Mouse (Mus musculus) liver, embryonic 14.5 days (tissue): ENCODE results near the gene Ccdc115. TPM values are rescaled to one million over a fixed set of nuclear protein-coding genes. Genes with fewer than 3 reads are reported as not detected.

Experiments
- ATAC-seq: fragments of 200-750 bp; cut with Nextera tagmentation; 2 replicates; pipeline ENCODE4 v1.8.0; 2017; ENCODE audit warnings: moderate number of reproducible peaks, mild to moderate bottlenecking, moderate library complexity; ENCODE audit not compliant: insufficient read depth
- DNase-seq, 3 experiments: peaks; one replicate each; pipeline ENCODE4 v3.0.0-alpha.2; 2012 to 2013; ENCODE audit warnings: low read depth in 3 of 3, low spot score in 3 of 3
- H3K27ac ChIP-seq: fragments of 300-500 bp; sonication (generic); 2 replicates; pipeline ENCODE4 v1.5.1; 2014; ENCODE audit warnings: moderate library complexity, mild to moderate bottlenecking, control low read depth, inconsistent platforms
- H3K27me3 ChIP-seq: fragments of 300-500 bp; sonication (generic); 2 replicates; pipeline ENCODE4 v1.6.1; 2014; ENCODE audit warnings: mild to moderate bottlenecking, low read length, moderate library complexity; ENCODE audit not compliant: control insufficient read depth, insufficient read depth
- H3K36me3 ChIP-seq: fragments of 300-500 bp; sonication (generic); replicated peaks from 2 replicates; pipeline ENCODE4 v1.6.1; 2014; ENCODE audit warnings: low read depth; ENCODE audit not compliant: control insufficient read depth, insufficient read depth
- H3K4me1 ChIP-seq, 2 experiments: fragments of 200-500 bp in 1 of 2; fragments of 300-500 bp in 1 of 2; sonication (generic) in 1 of 2; replicated peaks; 2 replicates each; pipeline ENCODE4 v1.6.1; 2012 to 2014; ENCODE audit warnings: antibody characterized with exemption in 1 of 2, inconsistent platforms in 1 of 2, low read length in 1 of 2; ENCODE audit not compliant: control insufficient read depth in 2 of 2, insufficient read depth in 2 of 2
- H3K4me2 ChIP-seq: fragments of 300-500 bp; sonication (generic); 2 replicates; pipeline ENCODE4 v1.6.1; 2014; ENCODE audit warnings: low read depth, mild to moderate bottlenecking, control low read depth, moderate library complexity
- H3K4me3 ChIP-seq, 2 experiments: fragments of 200-500 bp in 1 of 2; fragments of 300-500 bp in 1 of 2; sonication (generic) in 1 of 2; 2 replicates each; pipeline ENCODE4 v1.5.1; 2012 to 2014; ENCODE audit warnings: low read depth in 2 of 2, low read length in 2 of 2, mild to moderate bottlenecking in 2 of 2, control low read depth in 1 of 2, inconsistent platforms in 1 of 2, moderate library complexity in 1 of 2; ENCODE audit not compliant: insufficient read depth in 1 of 2
- H3K9ac ChIP-seq: fragments of 300-500 bp; sonication (generic); replicated peaks from 2 replicates; pipeline ENCODE4 v1.6.1; 2014; ENCODE audit warnings: mild to moderate bottlenecking, control low read depth, moderate library complexity
- H3K9me3 ChIP-seq: fragments of 300-500 bp; sonication (generic); 2 replicates; pipeline ENCODE4 v1.6.1; 2016; ENCODE audit warnings: low read length, mixed read lengths; ENCODE audit not compliant: control insufficient read depth
- CTCF ChIP-seq: IDR thresholded peaks from 2 replicates; pipeline ENCODE4 v1.5.1; 2016; ENCODE audit warnings: antibody characterized with exemption, low read depth, control low read depth
- EP300 ChIP-seq: IDR thresholded peaks from 2 replicates; pipeline ENCODE4 v1.6.1; 2016; ENCODE audit warnings: antibody characterized with exemption, low read depth
- WGBS: fragments of 180-500 bp; shearing (Covaris S2); extraction: QIAGEN DNeasy Blood & Tissue Kit; methylation state at CpG from one replicate; pipeline ENCODE4 v1.1.7; 2014; ENCODE audit not compliant: insufficient replicate concordance; 5-methylcytosine and 5-hydroxymethylcytosine counted together
- polyA plus RNA-seq, 2 experiments: library from polyadenylated mRNA; depleted of rRNA in 1 of 2; stranded (reverse) in 1 of 2; unstranded in 1 of 2; fragments of >200 nt; fragmentation: Nextera tagmentation in 1 of 2; extraction: Ambion mirVana in 1 of 2; gene quantifications; 2 replicates each; pipeline versions ENCODE4 v1.2.1 to v1.2.3; 2012 to 2014

Gene Ccdc115
- polyA plus RNA-seq, 2 experiments, result 21.3 to 21.6 TPM

GRCm38 (mm10) chr1:34469801-34470200, 30.3 kb upstream of the Ccdc115 start:
- 55% methylated on average over 5 of the region's 5 CpGs for WGBS
- no peak for DNase-seq
- Histone ChIP-seq H3K36me3 (no peaks in the 10 kb centered on the region), H3K27ac (no peak overlapping the region), H3K9me3 (no peaks in the 10 kb centered on the region), H3K4me1 (peaks cover 0 to 15% of the 10 kb centered on the region in 2 experiments; a peak in 2 of 4 replicates), H3K4me2 (no peak overlapping the region), H3K9ac (no peak overlapping the region), H3K4me3 (no peak overlapping the region), H3K27me3 (no peaks in the 10 kb centered on the region)
- no peak for ATAC-seq
- TF ChIP-seq EP300 (no peak), CTCF (no peak)

- no peaks in the 10 kb centered on the region for H3K27me3 ChIP-seq
- no peaks in the 10 kb centered on the region for H3K9me3 ChIP-seq
- ATAC-seq (no peak), DNase-seq (no peak)
- 64% methylated on average over 4 of the region's 4 CpGs for WGBS
- TF ChIP-seq EP300, result no peak
- no peak for TF ChIP-seq CTCF
- no peaks in the 10 kb centered on the region for H3K36me3 ChIP-seq
- H3K4me1 ChIP-seq, result peaks cover 0 to 19% of the 10 kb centered on the region in 2 experiments; a peak in 2 of 4 replicates
- no peak overlapping the region for H3K9ac ChIP-seq
- H3K27ac ChIP-seq, result no peak overlapping the region
- no peak overlapping the region for H3K4me3 ChIP-seq
- H3K4me2 ChIP-seq, result no peak overlapping the region
These were observed 29.0 kb upstream of the Ccdc115 start for GRCm38 (mm10) chr1:34468500-34468899.

DNA sequence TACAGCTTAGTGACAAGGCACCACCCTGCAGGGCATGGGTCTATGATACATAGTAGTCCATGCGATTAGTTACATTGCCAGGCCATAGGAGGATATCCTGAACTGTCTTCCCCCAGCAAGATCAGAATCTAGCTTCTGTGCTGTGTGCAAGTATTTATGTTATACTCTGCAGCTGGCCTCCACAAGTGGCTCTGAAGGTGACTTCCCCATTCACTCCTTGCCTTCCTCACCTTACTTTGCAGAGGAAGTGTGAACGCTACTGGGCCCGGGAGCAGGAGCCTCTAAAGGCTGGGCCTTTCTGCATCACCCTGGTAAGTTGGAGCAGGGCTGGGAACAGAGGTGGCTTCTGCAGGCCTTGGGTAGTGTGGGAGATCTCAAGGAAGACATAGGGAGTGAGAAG, 28.6 kb upstream of the Ccdc115 start:
- 13% methylated on average over 3 of the region's 3 CpGs for WGBS
- H3K27me3 ChIP-seq, result no peaks in the 10 kb centered on the region
- H3K4me1 ChIP-seq, result peaks cover 0 to 17% of the 10 kb centered on the region in 2 experiments; a peak in 2 of 4 replicates
- H3K36me3 ChIP-seq, result no peaks in the 10 kb centered on the region
- DNase-seq (no peak), ATAC-seq (no peak)
- no peak overlapping the region for H3K27ac ChIP-seq
- no peaks in the 10 kb centered on the region for H3K9me3 ChIP-seq
- TF ChIP-seq EP300, result no peak
- TF ChIP-seq CTCF, result no peak
- H3K4me2 ChIP-seq, result no peak overlapping the region
- H3K4me3 ChIP-seq, result no peak overlapping the region
- H3K9ac ChIP-seq, result no peak overlapping the region

DNA sequence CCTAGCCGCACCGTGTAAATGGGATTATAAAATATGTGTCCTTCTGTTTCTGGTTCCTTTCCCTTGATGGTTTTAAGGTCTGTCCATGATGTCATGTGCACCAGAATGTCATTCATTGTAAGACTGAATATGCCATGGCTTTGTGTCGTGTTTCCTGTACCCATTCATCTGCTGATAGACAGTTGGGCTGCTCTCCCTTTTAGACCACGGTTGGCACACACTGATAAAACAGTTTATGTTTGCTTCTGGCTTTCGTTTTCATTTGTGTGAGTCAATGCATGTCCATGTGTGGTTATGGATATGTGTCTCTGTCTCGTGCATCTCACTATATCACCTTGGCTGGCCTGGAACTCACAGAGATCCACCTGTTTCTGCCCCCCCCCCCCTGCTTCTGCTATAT, 26.0 kb upstream of the Ccdc115 start:
- DNase-seq (no peak), ATAC-seq (peak; percentile 52)
- Histone ChIP-seq H3K27ac (no peak overlapping the region), H3K9ac (no peak overlapping the region), H3K4me1 (peaks cover 0 to 17% of the 10 kb centered on the region in 2 experiments; a peak in 2 of 4 replicates), H3K4me3 (no peak overlapping the region), H3K9me3 (no peaks in the 10 kb centered on the region), H3K27me3 (no peaks in the 10 kb centered on the region; the same call in 1 of the 2 replicates), H3K36me3 (no peaks in the 10 kb centered on the region), H3K4me2 (no peak overlapping the region)
- peak; percentile 17; the same call in 1 of the 2 replicates for TF ChIP-seq EP300
- no peak for TF ChIP-seq CTCF
- WGBS, result 34% methylated on average over 6 of the region's 6 CpGs

- H3K27me3 ChIP-seq, result no peaks in the 10 kb centered on the region; the same call in none of the 2 replicates
- H3K27ac ChIP-seq, result no peak overlapping the region
- TF ChIP-seq CTCF (no peak), EP300 (no peak)
- no peak overlapping the region; a peak in 1 of 4 replicates for H3K4me3 ChIP-seq
- H3K9me3 ChIP-seq, result no peaks in the 10 kb centered on the region
- peaks cover 0 to 17% of the 10 kb centered on the region in 2 experiments; a peak in 2 of 4 replicates for H3K4me1 ChIP-seq
- ATAC-seq (no peak), DNase-seq (no peak)
- no peaks in the 10 kb centered on the region for H3K36me3 ChIP-seq
- WGBS, result 36% methylated on average over 8 of the region's 8 CpGs
- no peak overlapping the region for H3K9ac ChIP-seq
- no peak overlapping the region for H3K4me2 ChIP-seq
These were observed 24.9 kb upstream of the Ccdc115 start for GRCm38 (mm10) chr1:34464310-34464817.
